Mouse (Mus musculus): ENCODE results near the gene Hmces. TPM values are rescaled to one million over a fixed set of nuclear protein-coding genes. Genes with fewer than 3 reads are reported as not detected.

The Hmces gene
- polyA plus RNA-seq, 1 experiment = 28.1 TPM

DNA sequence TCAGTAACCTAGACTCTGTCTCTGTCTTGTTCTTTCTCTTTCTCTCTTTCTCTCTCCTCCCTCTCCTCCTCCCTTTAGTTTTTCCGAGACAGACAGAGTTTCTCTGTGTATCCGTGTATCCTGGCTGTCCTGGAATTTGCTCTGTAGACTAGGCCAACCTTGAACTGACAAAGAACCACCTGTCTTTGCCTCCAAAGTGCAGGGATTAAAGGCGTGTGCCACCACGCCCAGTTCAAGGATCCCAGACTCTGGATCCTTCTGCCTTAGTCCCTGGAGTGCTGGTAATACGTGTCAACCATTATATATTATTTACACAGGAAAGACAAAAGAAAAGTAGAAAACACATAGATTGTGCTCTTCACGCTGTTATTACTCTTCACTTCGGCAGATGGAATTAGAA is 42.5 kb upstream of the Hmces start:
- no peak overlapping the region for H3K4me2 ChIP-seq (ENCODE audit: low read depth)

DNA sequence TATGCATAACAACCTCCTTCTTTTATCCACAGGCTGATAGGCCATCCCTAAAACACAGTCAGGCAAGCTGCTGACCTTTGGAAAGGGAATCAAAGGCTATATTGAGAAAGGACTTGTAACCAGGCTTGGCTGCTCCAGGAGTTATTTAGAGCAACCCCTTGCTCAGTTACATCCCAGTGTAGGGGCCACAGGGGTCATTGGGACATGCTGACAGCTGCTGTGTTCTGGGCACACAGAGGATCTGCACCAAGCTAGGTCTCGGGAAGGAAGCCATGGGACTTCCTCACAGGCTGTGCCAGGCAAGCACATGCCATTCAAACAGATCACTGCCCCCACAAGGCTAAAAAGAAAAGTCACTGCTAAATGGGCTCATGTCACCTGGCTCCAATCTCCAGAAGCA is 40.6 kb upstream of the Hmces start:
- H3K36me3 ChIP-seq (ENCODE audit: control insufficient read depth, insufficient read depth) = no peaks in the 10 kb centered on the region
- no peaks in the 10 kb centered on the region for H3K79me2 ChIP-seq (ENCODE audit: control insufficient read depth, insufficient read depth)
- TF ChIP-seq MYOD1 (IDR thresholded peaks at IDR 0.05; ENCODE audit: control insufficient read depth in 1 of 3, insufficient read length in 2 of 3, low read depth in 2 of 3) = peak; percentile 72 to 93 (median 82)
- peak; percentile 44 for TF ChIP-seq TCF12 (IDR thresholded peaks at IDR 0.05; ENCODE audit: insufficient read depth, poor library complexity, severe bottlenecking)
- TF ChIP-seq USF1 (IDR thresholded peaks at IDR 0.05; ENCODE audit: low read depth) = no peak
- TF ChIP-seq E2F4 (IDR thresholded peaks at IDR 0.05; ENCODE audit: insufficient read depth) = no peak
- TF ChIP-seq CEBPB (IDR thresholded peaks at IDR 0.05; ENCODE audit: insufficient read depth, poor library complexity, severe bottlenecking) = no peak
- TF ChIP-seq REST (IDR thresholded peaks at IDR 0.05; ENCODE audit: insufficient read depth, insufficient read length) = no peak
- no peak for TF ChIP-seq MAX (IDR thresholded peaks at IDR 0.05; ENCODE audit: low read depth)
- no peak for TF ChIP-seq POLR2A (IDR thresholded peaks at IDR 0.05; ENCODE audit: insufficient read length, low read depth)
- TF ChIP-seq MYOG (IDR thresholded peaks at IDR 0.05; ENCODE audit: control insufficient read depth in 1 of 3, insufficient read depth in 1 of 3, insufficient read length in 2 of 3, low read depth in 2 of 3) = peak; percentile 75 to 96 (median 75)
- no peak for TF ChIP-seq POLR2AphosphoS2 (IDR thresholded peaks at IDR 0.05; ENCODE audit: insufficient read length, low read depth)
- TF ChIP-seq SRF (IDR thresholded peaks at IDR 0.05; ENCODE audit: control insufficient read depth, insufficient read length, low read depth) = no peak
- peak; percentile 24 for TF ChIP-seq TCF3 (IDR thresholded peaks at IDR 0.05; ENCODE audit: insufficient read length, low read depth)
- peak overlapping the region; percentile 30 for H3K4me2 ChIP-seq (ENCODE audit: low read depth)
- H3K4me3 ChIP-seq = no peak overlapping the region
- H3ac ChIP-seq (ENCODE audit: control insufficient read depth, insufficient read length) = no peak overlapping the region
- H3K27me3 ChIP-seq (ENCODE audit: control insufficient read depth, insufficient read depth, insufficient read length) = no peaks in the 10 kb centered on the region

More for the DNA sequence above, 42.5 kb upstream of the Hmces start:
- no peak for TF ChIP-seq TCF3 (IDR thresholded peaks at IDR 0.05; ENCODE audit: insufficient read length, low read depth)
- TF ChIP-seq SRF (IDR thresholded peaks at IDR 0.05; ENCODE audit: control insufficient read depth, insufficient read length, low read depth) = no peak
- no peak for TF ChIP-seq POLR2AphosphoS2 (IDR thresholded peaks at IDR 0.05; ENCODE audit: insufficient read length, low read depth)
- no peak for TF ChIP-seq TCF12 (IDR thresholded peaks at IDR 0.05; ENCODE audit: insufficient read depth, poor library complexity, severe bottlenecking)
- TF ChIP-seq MYOG (IDR thresholded peaks at IDR 0.05; ENCODE audit: control insufficient read depth in 1 of 3, insufficient read depth in 1 of 3, insufficient read length in 2 of 3, low read depth in 2 of 3) = no peak
- TF ChIP-seq E2F4 (IDR thresholded peaks at IDR 0.05; ENCODE audit: insufficient read depth) = no peak
- no peak for TF ChIP-seq CEBPB (IDR thresholded peaks at IDR 0.05; ENCODE audit: insufficient read depth, poor library complexity, severe bottlenecking)
- TF ChIP-seq MAX (IDR thresholded peaks at IDR 0.05; ENCODE audit: low read depth) = no peak
- no peak for TF ChIP-seq USF1 (IDR thresholded peaks at IDR 0.05; ENCODE audit: low read depth)
- no peak for TF ChIP-seq REST (IDR thresholded peaks at IDR 0.05; ENCODE audit: insufficient read depth, insufficient read length)
- TF ChIP-seq MYOD1 (IDR thresholded peaks at IDR 0.05; ENCODE audit: control insufficient read depth in 1 of 3, insufficient read length in 2 of 3, low read depth in 2 of 3) = no peak
- no peak for TF ChIP-seq POLR2A (IDR thresholded peaks at IDR 0.05; ENCODE audit: insufficient read length, low read depth)
- Histone ChIP-seq H3K36me3 (ENCODE audit: control insufficient read depth, insufficient read depth) (no peaks in the 10 kb centered on the region), H3K4me3 (no peak overlapping the region), H3ac (ENCODE audit: control insufficient read depth, insufficient read length) (no peak overlapping the region), H3K79me2 (ENCODE audit: control insufficient read depth, insufficient read depth) (no peaks in the 10 kb centered on the region), H3K27me3 (ENCODE audit: control insufficient read depth, insufficient read depth, insufficient read length) (no peaks in the 10 kb centered on the region)

- no peak overlapping the region for H3K4me2 ChIP-seq (ENCODE audit: low read depth)
- TF ChIP-seq TCF3 (IDR thresholded peaks at IDR 0.05; ENCODE audit: insufficient read length, low read depth) = no peak
- TF ChIP-seq E2F4 (IDR thresholded peaks at IDR 0.05; ENCODE audit: insufficient read depth) = no peak
- no peak for TF ChIP-seq MAX (IDR thresholded peaks at IDR 0.05; ENCODE audit: low read depth)
- no peak for TF ChIP-seq SRF (IDR thresholded peaks at IDR 0.05; ENCODE audit: control insufficient read depth, insufficient read length, low read depth)
- no peak for TF ChIP-seq CEBPB (IDR thresholded peaks at IDR 0.05; ENCODE audit: insufficient read depth, poor library complexity, severe bottlenecking)
- no peak for TF ChIP-seq POLR2A (IDR thresholded peaks at IDR 0.05; ENCODE audit: insufficient read length, low read depth)
- H3K4me3 ChIP-seq = no peak overlapping the region
- H3K36me3 ChIP-seq (ENCODE audit: control insufficient read depth, insufficient read depth) = no peaks in the 10 kb centered on the region
- no peak overlapping the region for H3ac ChIP-seq (ENCODE audit: control insufficient read depth, insufficient read length)
- no peaks in the 10 kb centered on the region for H3K27me3 ChIP-seq (ENCODE audit: control insufficient read depth, insufficient read depth, insufficient read length)
- H3K79me2 ChIP-seq (ENCODE audit: control insufficient read depth, insufficient read depth) = no peaks in the 10 kb centered on the region
Observed at GRCm38 (mm10) chr6:87873963-87874362, 39.8 kb upstream of the Hmces start.

DNA sequence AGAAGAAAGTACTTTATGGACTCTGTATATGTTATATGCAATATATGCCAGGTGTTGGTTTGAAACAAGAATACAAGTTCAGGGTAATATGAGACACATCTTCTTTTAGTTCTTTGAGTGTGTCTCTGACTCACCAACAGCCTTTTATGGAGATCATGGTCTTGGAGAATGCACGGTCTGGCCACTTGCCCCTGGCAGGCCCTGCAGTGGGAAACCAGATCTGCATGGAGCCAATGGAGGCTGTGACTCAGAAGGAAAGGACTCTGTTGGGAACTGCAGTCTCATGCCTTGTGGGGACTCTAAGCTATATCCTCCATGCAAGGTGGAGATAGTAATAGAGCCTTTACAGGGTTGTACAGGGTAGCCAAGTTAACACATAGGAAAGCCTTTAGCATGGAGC is 38.7 kb upstream of the Hmces start:
- Histone ChIP-seq H3ac (ENCODE audit: control insufficient read depth, insufficient read length) (no peak overlapping the region), H3K36me3 (ENCODE audit: control insufficient read depth, insufficient read depth) (no peaks in the 10 kb centered on the region), H3K27me3 (ENCODE audit: control insufficient read depth, insufficient read depth, insufficient read length) (no peaks in the 10 kb centered on the region), H3K4me3 (no peak overlapping the region), H3K79me2 (ENCODE audit: control insufficient read depth, insufficient read depth) (no peaks in the 10 kb centered on the region), H3K4me2 (ENCODE audit: low read depth) (peak overlapping the region; percentile 66)
- TF ChIP-seq SRF (IDR thresholded peaks at IDR 0.05; ENCODE audit: control insufficient read depth, insufficient read length, low read depth) (peak; percentile 98), REST (IDR thresholded peaks at IDR 0.05; ENCODE audit: insufficient read depth, insufficient read length) (no peak), E2F4 (IDR thresholded peaks at IDR 0.05; ENCODE audit: insufficient read depth) (no peak), TCF12 (IDR thresholded peaks at IDR 0.05; ENCODE audit: insufficient read depth, poor library complexity, severe bottlenecking) (peak; percentile 19), POLR2A (IDR thresholded peaks at IDR 0.05; ENCODE audit: insufficient read length, low read depth) (no peak), MYOD1 (IDR thresholded peaks at IDR 0.05; ENCODE audit: control insufficient read depth in 1 of 3, insufficient read length in 2 of 3, low read depth in 2 of 3) (peak in 1 of 3 experiments; percentile 5), MYOG (IDR thresholded peaks at IDR 0.05; ENCODE audit: control insufficient read depth in 1 of 3, insufficient read depth in 1 of 3, insufficient read length in 2 of 3, low read depth in 2 of 3) (peak in 1 of 3 experiments; percentile 24)

DNA sequence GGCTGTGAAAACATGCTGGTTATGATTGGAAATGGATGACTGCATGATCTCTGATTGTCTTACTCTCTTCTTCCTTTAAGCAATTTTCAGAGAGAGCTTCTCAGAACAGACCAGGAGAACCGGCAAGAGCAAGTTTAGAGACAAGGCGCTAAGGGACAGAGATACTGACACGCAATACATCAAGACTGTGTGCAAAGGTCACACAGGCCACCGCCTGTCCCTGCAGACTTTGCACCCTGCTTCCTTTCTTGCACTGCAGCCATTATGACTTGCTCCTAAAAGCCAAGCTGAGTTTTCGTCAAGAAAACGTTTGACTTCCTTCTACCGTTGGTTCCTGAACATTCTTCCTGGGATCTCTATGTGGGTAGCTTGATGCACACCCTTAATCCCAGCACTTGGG is 38.2 kb upstream of the Hmces start:
- H3K36me3 ChIP-seq (ENCODE audit: control insufficient read depth, insufficient read depth) = no peaks in the 10 kb centered on the region
- TF ChIP-seq TCF3 (IDR thresholded peaks at IDR 0.05; ENCODE audit: insufficient read length, low read depth) (no peak), CEBPB (IDR thresholded peaks at IDR 0.05; ENCODE audit: insufficient read depth, poor library complexity, severe bottlenecking) (no peak), USF1 (IDR thresholded peaks at IDR 0.05; ENCODE audit: low read depth) (no peak)
- no peaks in the 10 kb centered on the region for H3K79me2 ChIP-seq (ENCODE audit: control insufficient read depth, insufficient read depth)
- H3K27me3 ChIP-seq (ENCODE audit: control insufficient read depth, insufficient read depth, insufficient read length) = no peaks in the 10 kb centered on the region
- H3K4me3 ChIP-seq = no peak overlapping the region
- peak overlapping the region; percentile 66 for H3K4me2 ChIP-seq (ENCODE audit: low read depth)
- no peak overlapping the region for H3ac ChIP-seq (ENCODE audit: control insufficient read depth, insufficient read length)
